Mouse (Mus musculus) liver, adult 2 months (tissue): ENCODE measurements at regions not wholly inside any gene's neighbourhood (a gene's known extent, or its start where the extent isn't known, plus 50 kb on each side); places are given as distances from the start of the nearest gene placed in this dataset.

Experiments used
- DNase-seq: peaks from one replicate; pipeline ENCODE4 v3.0.0-alpha.2; 2011; ENCODE audit warnings: low read depth, low spot score; ENCODE audit errors: extremely low read depth
- H3K27ac ChIP-seq: fragments of 200-500 bp; replicated peaks from 2 replicates; pipeline ENCODE4 v1.5.1; 2012; ENCODE audit warnings: low read depth, mild to moderate bottlenecking, control low read depth, inconsistent platforms, low read length; ENCODE audit not compliant: insufficient read depth
- H3K27me3 ChIP-seq: fragments of 200-500 bp; 2 replicates; pipeline ENCODE4 v1.6.1; 2012; ENCODE audit warnings: mild to moderate bottlenecking, moderate library complexity, low read length, inconsistent platforms; ENCODE audit not compliant: control insufficient read depth, insufficient read depth
- H3K36me3 ChIP-seq: fragments of 200-500 bp; 2 replicates; pipeline ENCODE4 v1.6.1; 2012; ENCODE audit warnings: low read length, inconsistent platforms; ENCODE audit not compliant: control insufficient read depth, insufficient read depth
- H3K4me1 ChIP-seq: fragments of 200-500 bp; 2 replicates; pipeline ENCODE4 v1.6.1; 2011; ENCODE audit warnings: low read length; ENCODE audit not compliant: control insufficient read depth, insufficient read depth
- H3K4me3 ChIP-seq: fragments of 200-500 bp; 2 replicates; pipeline ENCODE4 v1.5.1; 2011; ENCODE audit warnings: low read depth, mild to moderate bottlenecking, control low read depth, low read length, moderate library complexity; ENCODE audit not compliant: insufficient read depth
- H3K79me2 ChIP-seq: fragments of 200-500 bp; 2 replicates; pipeline ENCODE4 v1.6.1; 2012; ENCODE audit warnings: inconsistent platforms, mild to moderate bottlenecking, low read length, moderate library complexity; ENCODE audit not compliant: control insufficient read depth, insufficient read depth
- H3K9ac ChIP-seq: fragments of 200-500 bp; 2 replicates; pipeline ENCODE4 v1.6.1; 2012; ENCODE audit warnings: low read depth, mild to moderate bottlenecking, control low read depth, inconsistent platforms, low read length
- CTCF ChIP-seq: fragments of 200-500 bp; IDR thresholded peaks from 2 replicates; pipeline ENCODE4 v1.5.1; 2011; ENCODE audit warnings: low read depth, low read length, control low read depth
- POLR2A ChIP-seq: fragments of 200-500 bp; IDR thresholded peaks from 2 replicates; pipeline ENCODE4 v1.6.1; 2011; ENCODE audit warnings: low read length, control low read depth; ENCODE audit not compliant: insufficient read depth; ENCODE audit errors: extremely low read depth
- WGBS: fragments of 180-500 bp; shearing (Covaris S2); methylation state at CpG from one replicate; pipeline ENCODE4 v1.1.7; 2018; 5-methylcytosine and 5-hydroxymethylcytosine counted together

- TF ChIP-seq POLR2A (no peak), CTCF (no peak)
- Histone ChIP-seq H3K4me3 (no peak overlapping the region), H3K27ac (no peak overlapping the region), H3K27me3 (no peaks in the 10 kb centered on the region), H3K9ac (no peak overlapping the region), H3K79me2 (no peaks in the 10 kb centered on the region), H3K36me3 (no peaks in the 10 kb centered on the region), H3K4me1 (no peaks in the 10 kb centered on the region)
- DNase-seq = no peak
- 85% methylated on average over 9 of the region's 9 CpGs for WGBS
Measured at GRCm38 (mm10) chr8:33183029-33183428, 245.5 kb upstream of the 5930422O12Rik start.
